In the genomic region with DNA sequence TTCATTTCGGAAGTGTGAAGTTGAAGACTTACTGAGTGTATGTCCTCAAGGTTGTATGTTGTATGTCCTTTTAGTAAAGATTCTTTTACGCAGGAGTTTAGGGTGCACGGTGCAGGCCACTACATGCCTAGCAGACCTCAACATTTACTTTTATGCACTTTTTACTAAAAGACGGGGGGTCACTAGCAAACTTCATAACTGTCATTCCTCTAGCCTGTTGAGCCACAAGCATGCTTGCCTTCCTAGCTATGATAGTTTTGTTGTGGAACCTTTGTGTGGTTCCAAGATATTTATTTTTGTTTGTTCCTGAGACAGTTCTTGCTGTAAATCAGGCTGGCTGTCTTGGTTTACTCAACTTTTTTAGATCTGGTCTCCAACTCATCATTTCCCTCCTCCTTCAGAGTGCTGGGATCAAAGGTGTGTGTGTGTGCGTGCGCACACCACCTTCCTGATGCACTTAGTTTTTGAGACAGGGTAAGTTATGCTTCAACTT, we compare ENCODE assay signal across 8 mouse cellular contexts. TPM values are rescaled to one million over a fixed set of nuclear protein-coding genes. Genes with fewer than 3 reads are reported as not detected.
DNase-seq lines count a peak whose midpoint lies in the region; ATAC-seq lines count a peak whose summit lies in the region.

No protein-coding gene starts in this region.

- H3K27ac ChIP-seq in forebrain, embryonic 15.5 days (replicated peaks): 0 out of 2 replicates have a peak overlapping the region, but pooled peaks have one; percentile 97
- H3K27ac ChIP-seq in limb, embryonic 12.5 days: 0 out of 2 replicates have a peak overlapping the region, but pooled peaks have one; percentile 99
- peak overlapping the region; percentile 100 for H3K27ac ChIP-seq in stomach, embryonic 16.5 days (ENCODE audit: low read length)

- H3K9ac ChIP-seq in forebrain, embryonic 15.5 days (replicated peaks): peak overlapping the region; percentile 91
- peak overlapping the region; percentile 98 for H3K9ac ChIP-seq in limb, embryonic 12.5 days (replicated peaks)
- H3K9ac ChIP-seq in stomach, embryonic 16.5 days (ENCODE audit: low read length): peak overlapping the region; percentile 97

- no peak for ATAC-seq in forebrain, embryonic 15.5 days (replicated peaks)
- no peak for ATAC-seq in limb, embryonic 12.5 days (ENCODE audit: insufficient number of reproducible peaks, insufficient read depth, low FRiP score, low TSS enrichment, low read depth)
- ATAC-seq in stomach, embryonic 16.5 days (ENCODE audit: insufficient read depth, low FRiP score): no peak

- H3K4me2 ChIP-seq in forebrain, embryonic 15.5 days (replicated peaks): peak overlapping the region; percentile 73
- peak overlapping the region; percentile 92 for H3K4me2 ChIP-seq in limb, embryonic 12.5 days
- H3K4me2 ChIP-seq in stomach, embryonic 16.5 days (ENCODE audit: low read depth, low read length): peak overlapping the region; percentile 83

- WGBS in forebrain, embryonic 15.5 days: 0% methylated on average over 6 of the region's 6 CpGs
- 0% methylated on average over 6 of the region's 6 CpGs for WGBS in limb, embryonic 12.5 days
- 0% methylated on average over 6 of the region's 6 CpGs for WGBS in stomach, embryonic 16.5 days

- peaks cover 48% of the 10 kb centered on the region for H3K4me1 ChIP-seq in forebrain, embryonic 15.5 days
- peaks cover 24% of the 10 kb centered on the region for H3K4me1 ChIP-seq in limb, embryonic 12.5 days (replicated peaks)
- peaks cover 24% of the 10 kb centered on the region for H3K4me1 ChIP-seq in stomach, embryonic 16.5 days (ENCODE audit: control insufficient read depth, insufficient read depth, low read length)

- no peaks in the 10 kb centered on the region for H3K27me3 ChIP-seq in forebrain, embryonic 15.5 days
- H3K27me3 ChIP-seq in limb, embryonic 12.5 days: no peaks in the 10 kb centered on the region
- no peaks in the 10 kb centered on the region for H3K27me3 ChIP-seq in stomach, embryonic 16.5 days (ENCODE audit: control insufficient read depth, insufficient read depth, low read length)

- H3K9me3 ChIP-seq in forebrain, embryonic 15.5 days: no peaks in the 10 kb centered on the region
- no peaks in the 10 kb centered on the region for H3K9me3 ChIP-seq in limb, embryonic 12.5 days
- no peaks in the 10 kb centered on the region for H3K9me3 ChIP-seq in stomach, embryonic 16.5 days (replicated peaks; ENCODE audit: control insufficient read depth, low read length)

- peak overlapping the region; percentile 66 for H3K4me3 ChIP-seq in forebrain, embryonic 15.5 days
- peak overlapping the region; percentile 76 for H3K4me3 ChIP-seq in limb, embryonic 12.5 days (replicated peaks)
- H3K4me3 ChIP-seq in stomach, embryonic 16.5 days (replicated peaks; ENCODE audit: low read length): peak overlapping the region; percentile 72

- DNase-seq in thymus, postnatal 0 days (ENCODE audit: low spot score): peak; percentile 55
- no peak for DNase-seq in thymus, adult 18-20 months
- no peak for DNase-seq in cerebellum, adult 9-10 months
- no peak for DNase-seq in layer of hippocampus, adult 11-12 months (ENCODE audit: low spot score)
- no peak for DNase-seq in ovary, postnatal 36 days (ENCODE audit: low spot score)

- peaks cover 23% of the 10 kb centered on the region for H3K36me3 ChIP-seq in forebrain, embryonic 15.5 days
- H3K36me3 ChIP-seq in limb, embryonic 12.5 days: peaks cover 37% of the 10 kb centered on the region
- H3K36me3 ChIP-seq in stomach, embryonic 16.5 days (ENCODE audit: control insufficient read depth, insufficient read depth, low read length): peaks cover 13% of the 10 kb centered on the region

RNA-seq across cellular contexts. Expression of a gene that starts 1.2 kb away (rescaled TPM):
- polyA plus RNA-seq in thymus, postnatal 0 days (2015; fragmentation: Nextera tagmentation; extraction: Ambion mirVana): 723 and 729 TPM in 2 replicates
- polyA plus RNA-seq in forebrain, embryonic 15.5 days (2015; fragmentation: Nextera tagmentation; extraction: Ambion mirVana): 594 and 620 TPM in 2 replicates
- polyA plus RNA-seq in limb, embryonic 12.5 days (2016; fragmentation: Nextera tagmentation; extraction: Ambion mirVana): 798 and 826 TPM in 2 replicates
- 456 and 477 TPM in 2 replicates for polyA plus RNA-seq in stomach, embryonic 16.5 days (2015; fragmentation: Nextera tagmentation; extraction: Ambion mirVana)

RNA-seq across cellular contexts. Expression of a gene that starts 25.8 kb away (rescaled TPM):
- polyA plus RNA-seq in thymus, postnatal 0 days (2015; fragmentation: Nextera tagmentation; extraction: Ambion mirVana): 95.4 and 121 TPM in 2 replicates
- 119 and 128 TPM in 2 replicates for polyA plus RNA-seq in forebrain, embryonic 15.5 days (2015; fragmentation: Nextera tagmentation; extraction: Ambion mirVana)
- polyA plus RNA-seq in limb, embryonic 12.5 days (2016; fragmentation: Nextera tagmentation; extraction: Ambion mirVana): 135 and 149 TPM in 2 replicates
- 118 and 120 TPM in 2 replicates for polyA plus RNA-seq in stomach, embryonic 16.5 days (2015; fragmentation: Nextera tagmentation; extraction: Ambion mirVana)

RNA-seq across cellular contexts. Expression of a gene that starts 57.2 kb away (rescaled TPM):
- polyA plus RNA-seq in thymus, postnatal 0 days (2015; fragmentation: Nextera tagmentation; extraction: Ambion mirVana): 39.3 and 39.7 TPM in 2 replicates
- polyA plus RNA-seq in forebrain, embryonic 15.5 days (2015; fragmentation: Nextera tagmentation; extraction: Ambion mirVana): 39.2 and 39.4 TPM in 2 replicates
- 54.1 and 59.9 TPM in 2 replicates for polyA plus RNA-seq in limb, embryonic 12.5 days (2016; fragmentation: Nextera tagmentation; extraction: Ambion mirVana)
- polyA plus RNA-seq in stomach, embryonic 16.5 days (2015; fragmentation: Nextera tagmentation; extraction: Ambion mirVana): 144 and 167 TPM in 2 replicates
